Mouse (Mus musculus) megakaryocyte, embryonic 14.5 days (primary cell): ENCODE data around the gene Dedd2.

Source experiments
- FLI1 ChIP-seq: IDR thresholded peaks from 2 replicates; pipeline ENCODE4 v1.6.1; 2012; ENCODE audit warnings: low read length, inconsistent platforms, mixed read lengths
- GATA1 ChIP-seq: IDR thresholded peaks from 3 replicates; pipeline ENCODE4 v1.6.1; 2012; ENCODE audit warnings: mixed read lengths, low read length, inconsistent platforms, borderline replicate concordance

DNA sequence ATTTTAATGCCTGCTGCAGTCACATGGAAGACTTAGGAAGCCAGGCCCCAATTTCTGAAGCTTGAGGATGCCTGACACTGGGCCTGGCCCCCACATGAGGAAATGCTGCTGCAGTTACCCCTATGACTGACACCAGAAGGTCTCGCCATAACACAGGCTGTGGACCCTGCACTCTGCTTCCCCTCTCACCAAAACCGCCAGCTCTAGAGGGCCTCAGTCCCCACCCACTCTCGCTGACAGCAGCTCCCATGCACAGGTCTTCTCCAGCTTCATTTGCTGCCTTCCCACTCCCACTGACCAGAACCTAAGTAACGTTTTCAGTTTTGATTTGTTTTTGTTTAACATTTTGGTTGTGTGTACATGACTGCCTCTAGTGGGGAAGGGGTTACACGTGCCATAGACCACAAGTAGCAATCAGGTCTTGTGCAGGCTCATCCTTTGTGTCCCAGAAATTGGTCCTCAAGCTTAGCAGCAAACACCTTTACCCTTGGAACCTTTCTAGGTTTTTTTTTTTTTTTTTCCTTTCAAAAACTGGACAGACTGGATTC, 11.8 kb upstream of the Dedd2 start:
- TF ChIP-seq GATA1, result no peak
- TF ChIP-seq FLI1, result no peak
